Comparison of ENCODE assay signal across 8 mouse cellular contexts in the genomic region with DNA sequence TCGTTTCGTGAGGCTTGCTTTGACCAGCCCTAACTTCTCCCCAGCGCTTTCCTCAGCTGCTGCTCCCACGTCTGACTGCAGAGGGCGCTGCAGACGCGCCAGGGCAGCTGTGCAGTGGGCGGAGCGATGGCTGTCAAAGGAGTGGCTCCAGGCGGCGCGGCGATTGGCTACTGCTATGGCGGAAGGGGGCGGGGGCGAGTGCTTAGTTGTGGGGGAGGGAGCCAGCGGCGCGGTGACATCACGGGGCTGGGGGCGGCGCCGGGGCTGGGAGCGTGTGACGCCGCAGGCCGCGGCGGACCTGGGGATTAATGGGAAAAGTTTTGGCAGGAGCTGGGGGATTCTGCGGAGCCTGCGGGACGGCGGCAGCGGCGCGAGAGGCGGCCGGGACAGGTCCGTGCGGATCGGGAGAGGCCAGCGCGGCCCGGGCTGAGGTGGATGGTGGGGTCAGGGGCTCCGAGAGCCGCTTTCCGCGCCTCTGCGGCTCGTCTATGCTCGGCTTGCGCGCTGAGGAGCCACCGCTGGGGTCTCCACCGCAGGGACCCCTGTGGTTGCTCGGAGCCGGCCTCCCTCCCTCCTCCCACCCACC. TPM values are rescaled to one million over a fixed set of nuclear protein-coding genes. Genes with fewer than 3 reads are reported as not detected.
DNase-seq lines count a peak whose midpoint lies in the region; ATAC-seq lines count a peak whose summit lies in the region.

A gene (plus strand): TSS at position 226 of the 586 bp plus-strand sequence.

- peak; percentile 95 for ATAC-seq in hindbrain, embryonic 15.5 days (ENCODE audit: low FRiP score, low read depth)

- H3K36me3 ChIP-seq in hindbrain, embryonic 15.5 days: no peaks in the 10 kb centered on the region

- WGBS in hindbrain, embryonic 15.5 days: under 1% methylated on average over 46 of the region's 57 CpGs

- peak within 1 kb of the TSS; percentile 69 for H3K9ac ChIP-seq in hindbrain, embryonic 15.5 days

- no peaks in the 10 kb centered on the region for H3K9me3 ChIP-seq in hindbrain, embryonic 15.5 days

- H3K27me3 ChIP-seq in hindbrain, embryonic 15.5 days: no peaks in the 10 kb centered on the region

- peak; percentile 96 for DNase-seq in R1 (ENCODE audit: low read depth, low spot score)
- peak; percentile 97 to 100 for DNase-seq in cerebellum, postnatal 25 days
- DNase-seq in frontal cortex, postnatal 36 days (ENCODE audit: low spot score in 2 of 2): peak; percentile 96
- peak; percentile 95 for DNase-seq in left cerebral cortex, adult 11 months (ENCODE audit: low spot score)
- peak; percentile 97 to 99 for DNase-seq in lung, postnatal 4 days
- peak; percentile 96 for DNase-seq in retina, postnatal 7 days (ENCODE audit: low read depth, low spot score)
- DNase-seq in urinary bladder, adult 2 months (ENCODE audit: low spot score): peak; percentile 94

- peak within 1 kb of the TSS; percentile 78 for H3K27ac ChIP-seq in hindbrain, embryonic 15.5 days (replicated peaks)

- peak within 1 kb of the TSS; percentile 95 for H3K4me2 ChIP-seq in hindbrain, embryonic 15.5 days

- peak within 1 kb of the TSS; percentile 66 for H3K4me3 ChIP-seq in hindbrain, embryonic 15.5 days

- H3K4me1 ChIP-seq in hindbrain, embryonic 15.5 days (replicated peaks): peaks cover 18% of the 10 kb centered on the region

RNA-seq across cellular contexts. Expression of the gene that starts here (rescaled TPM):
- polyA plus RNA-seq in hindbrain, embryonic 15.5 days (2015; fragmentation: Nextera tagmentation; extraction: Ambion mirVana): 1.8 and 2.2 TPM in 2 replicates
- polyA plus RNA-seq in urinary bladder, adult 2 months (2012; rRNA removed): 23.8 and 30.0 TPM in 2 replicates

Comparison
In these comparisons a context has a peak if more than half of its experiments do, and no peak if none do; other contexts are left out.
1. Peak in every context shown above with its lines: DNase-seq, ATAC-seq, H3K4me3 ChIP-seq and H3K27ac ChIP-seq.